Mouse (Mus musculus) left cerebral cortex, adult 18-20 months (tissue): ENCODE results near the gene Angptl4. TPM values are rescaled to one million over a fixed set of nuclear protein-coding genes. Genes with fewer than 3 reads are reported as not detected.
A peak's percentile ranks its signal among the peaks of the same experiment; 100 is the strongest.
"Not testable (repeated sequence)": the region's sequence is repeated elsewhere in the genome, so short reads cannot be mapped to it uniquely, and the experiment has no call there.

Experiments
- DNase-seq, 2 experiments: peaks; one replicate each; pipeline ENCODE4 v3.0.0; 2021 to 2022; ENCODE audit warnings: low spot score in 2 of 2, mixed read lengths in 1 of 2
- total RNA-seq, 2 experiments: library from RNA; stranded (reverse); gene quantifications; 2 replicates each; pipeline ENCODE4 v1.2.3; 2021

The Angptl4 gene
- total RNA-seq, 2 experiments from 2014 or later = 1.4 to 2.2 TPM

GRCm38 (mm10) chr17:33759767-33760254 lies 21.8 kb downstream of the Angptl4 start:
- DNase-seq = peak; percentile 85 to 91

GRCm38 (mm10) chr17:33757231-33757630 lies 24.4 kb downstream of the Angptl4 start:
- no peak for DNase-seq

GRCm38 (mm10) chr17:33756108-33756790 lies 25.4 kb downstream of the Angptl4 start:
- DNase-seq = no peak

DNA sequence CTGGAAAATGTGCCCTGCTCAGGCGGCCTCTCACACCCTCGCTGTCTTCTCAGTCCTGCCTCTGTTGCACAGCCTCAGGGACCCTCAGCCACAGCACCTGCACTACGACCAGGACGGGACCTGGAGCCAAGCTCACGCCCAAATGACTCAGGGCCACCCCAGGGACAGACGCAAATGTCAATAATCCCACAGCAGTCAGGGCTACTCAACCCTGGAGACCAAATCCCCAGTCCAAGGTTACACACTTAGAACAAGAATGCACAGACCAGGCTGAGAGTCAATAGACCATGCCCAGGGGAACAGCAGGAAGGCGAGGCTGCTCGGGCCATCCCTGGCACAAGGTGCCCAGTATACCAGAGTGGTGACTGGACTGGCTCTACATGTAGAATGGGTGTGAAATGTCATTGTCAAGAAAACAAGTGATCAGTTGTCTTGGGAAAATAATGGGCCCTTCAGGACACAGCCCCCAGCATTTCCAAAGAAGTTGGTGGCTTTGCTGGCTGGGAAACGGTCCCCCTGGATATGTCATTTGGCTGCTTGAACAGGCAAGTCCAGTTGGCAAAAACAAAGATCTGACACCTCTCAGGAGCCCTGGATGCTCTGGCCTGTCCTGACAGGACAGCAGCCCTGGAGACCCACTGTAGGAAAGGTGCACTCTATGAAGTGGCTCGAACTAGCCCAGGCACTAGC lies 26.1 kb downstream of the Angptl4 start:
- no peak for DNase-seq

GRCm38 (mm10) chr17:33754656-33755055 lies 27.0 kb downstream of the Angptl4 start:
- DNase-seq = no peak

DNA sequence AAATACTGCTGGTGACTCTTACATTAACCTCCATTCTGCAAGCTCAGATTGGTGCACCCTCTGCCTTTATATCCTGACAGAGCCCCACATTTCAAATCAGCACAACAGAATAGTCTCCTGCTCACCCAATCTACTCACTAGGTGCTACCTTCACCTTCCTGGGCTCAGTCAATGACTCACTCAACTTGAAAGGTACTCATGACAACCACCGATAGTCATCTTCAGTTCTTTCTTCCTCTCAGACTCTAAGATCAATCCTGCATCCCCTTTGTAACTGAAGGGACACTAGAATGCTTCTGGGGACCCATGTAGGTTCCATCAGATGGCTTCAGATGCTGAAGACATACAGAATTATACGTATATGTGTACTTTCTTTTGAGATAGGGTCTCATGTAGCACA lies 29.3 kb downstream of the Angptl4 start:
- DNase-seq = no peak

DNA sequence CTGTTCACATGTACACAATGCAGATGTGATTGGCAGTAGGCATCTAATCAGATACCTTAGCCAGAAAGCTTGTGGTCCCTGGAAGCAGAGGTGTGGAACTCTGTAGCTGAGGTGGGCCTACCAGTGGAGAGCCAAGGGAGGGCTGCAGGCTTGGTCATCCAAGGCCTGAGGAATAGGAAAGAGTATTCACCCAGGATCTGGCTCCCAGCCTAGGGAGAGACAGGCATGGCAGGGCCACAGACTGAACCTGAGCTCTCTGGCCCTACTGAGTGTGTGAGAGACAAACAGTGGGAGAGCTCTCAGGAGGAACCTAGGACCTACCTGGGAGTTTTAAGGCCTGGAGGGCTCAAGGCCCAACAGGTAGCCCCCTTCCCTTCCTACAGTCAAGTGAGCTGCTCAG lies 30.4 kb downstream of the Angptl4 start:
- DNase-seq = no peak

DNA sequence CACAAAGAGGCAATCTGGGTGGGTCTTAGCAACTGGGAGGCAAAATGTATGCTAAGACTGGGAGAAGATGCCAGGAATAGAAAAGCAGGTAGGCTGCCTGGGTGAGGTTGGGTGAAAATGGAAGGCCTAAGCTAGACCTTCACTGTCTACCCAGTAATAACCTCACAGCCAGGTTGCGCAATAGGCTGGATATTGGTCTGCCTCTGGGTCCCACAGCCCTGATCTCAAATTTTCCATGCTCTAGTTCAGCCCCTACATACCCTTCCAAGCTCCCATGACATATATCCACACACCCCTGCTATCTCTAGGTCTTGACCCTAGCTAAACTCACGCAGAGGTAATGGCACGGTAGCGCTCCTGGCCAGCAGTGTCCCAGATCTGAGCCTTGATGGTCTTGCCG lies 32.2 kb downstream of the Angptl4 start:
- DNase-seq = no peak

DNA sequence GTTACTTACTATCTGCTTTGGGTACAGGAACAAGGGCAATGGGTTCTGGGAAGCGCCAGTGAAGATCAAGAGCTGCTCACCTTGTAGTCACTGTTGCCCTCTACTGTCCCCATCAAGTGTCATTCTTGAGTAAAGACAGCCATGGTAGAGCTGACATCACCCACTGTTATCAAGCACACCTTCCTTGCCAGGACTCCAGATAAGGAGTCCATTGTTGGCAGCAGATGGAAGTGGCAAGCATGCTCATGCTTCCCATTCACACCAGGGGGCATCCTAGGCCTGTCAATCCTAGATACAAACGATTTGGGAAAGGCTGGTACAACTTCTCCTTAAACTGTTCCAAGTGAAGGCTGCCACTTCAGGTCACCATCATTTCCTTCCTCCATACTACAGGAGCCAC lies 35.6 kb downstream of the Angptl4 start:
- DNase-seq = no peak

- DNase-seq = no peak
Observed at GRCm38 (mm10) chr17:33744686-33745384, 36.8 kb downstream of the Angptl4 start.

- DNase-seq = no peak
Observed at GRCm38 (mm10) chr17:33742420-33742819, 39.2 kb downstream of the Angptl4 start.

DNA sequence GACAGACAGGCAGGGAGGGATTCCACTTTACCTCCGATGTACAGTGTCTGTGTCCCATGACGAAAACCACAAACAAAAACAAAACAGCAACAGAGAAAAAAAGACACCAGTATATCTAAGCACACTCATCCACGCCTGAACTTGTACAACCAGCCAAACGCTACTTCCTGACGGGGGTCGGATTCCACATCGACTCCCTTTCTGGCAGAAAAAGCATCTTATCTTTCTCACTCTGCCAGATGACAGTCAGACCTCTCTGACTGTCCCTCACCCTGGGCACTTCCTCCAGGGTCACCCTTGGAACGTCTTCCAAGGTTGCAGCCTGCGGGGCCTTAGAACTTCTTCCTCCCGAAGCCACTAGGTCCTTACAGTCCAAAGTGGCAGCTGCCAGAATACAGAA lies 48.1 kb downstream of the Angptl4 start:
- DNase-seq = not testable (repeated sequence)

DNA sequence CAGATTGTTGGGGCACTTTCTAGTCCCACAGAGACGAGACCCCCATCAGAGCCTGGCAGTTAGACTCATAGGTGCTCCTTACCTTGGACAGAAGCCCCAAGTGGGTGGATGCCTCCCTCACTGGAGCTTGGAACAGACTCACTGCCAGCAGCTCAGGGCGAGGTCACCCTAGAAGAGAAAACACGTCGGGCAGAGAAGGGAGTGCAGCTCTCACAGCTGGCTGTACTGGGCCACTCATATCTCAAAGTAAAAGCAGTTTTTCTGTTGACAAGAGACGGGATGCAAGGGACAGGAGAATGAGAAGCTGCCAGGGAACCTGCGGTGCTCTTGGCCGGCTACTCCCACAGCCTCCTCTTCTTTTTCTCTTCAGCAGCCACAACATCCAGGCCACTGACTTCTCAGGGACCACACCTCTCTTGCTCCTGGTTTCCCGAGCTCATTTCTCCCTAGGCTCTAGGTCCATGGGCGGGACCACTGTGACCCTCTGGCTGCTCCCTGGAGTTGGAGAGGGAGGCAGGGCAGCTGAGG lies 49.0 kb downstream of the Angptl4 start:
- not testable (repeated sequence) for DNase-seq

DNA sequence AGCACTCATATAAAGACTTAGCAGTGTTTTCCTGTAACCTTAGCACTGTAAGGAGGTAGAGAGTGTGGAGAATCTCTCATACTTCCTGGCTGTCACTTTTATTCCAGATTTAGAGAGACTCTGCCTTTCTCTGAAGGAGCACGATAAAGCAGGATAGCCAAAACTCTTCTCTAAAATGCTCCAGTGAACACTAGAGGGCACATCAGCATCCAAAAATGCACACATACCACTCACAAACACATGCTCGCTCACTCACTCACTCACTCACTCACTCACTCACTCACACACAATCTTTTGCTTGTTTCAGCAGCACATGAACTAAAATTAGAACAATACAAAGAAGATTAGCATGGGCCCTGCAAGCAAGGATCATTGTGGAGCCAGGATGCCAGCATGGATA lies 52.4 kb downstream of the Angptl4 start:
- no peak for DNase-seq

DNA sequence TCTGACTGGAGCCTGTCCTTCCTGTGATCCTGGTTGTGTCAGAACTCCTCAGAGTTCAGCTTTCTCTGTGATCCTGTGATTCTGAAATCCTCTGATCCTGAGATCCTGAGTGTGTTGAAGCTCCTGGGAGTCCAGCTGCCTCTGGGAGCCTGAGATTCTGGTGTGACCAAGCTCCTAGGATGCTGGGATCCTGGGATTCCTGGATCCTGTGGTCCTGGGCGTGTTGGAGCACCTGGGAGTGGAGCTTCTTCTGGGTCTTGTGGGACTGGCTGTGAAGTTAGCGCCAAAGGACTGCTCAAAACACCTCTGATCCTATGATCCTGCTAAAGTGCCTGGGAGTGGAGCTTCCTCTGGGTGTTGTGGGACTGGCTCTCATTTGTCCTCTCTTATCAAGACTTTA lies 53.2 kb downstream of the Angptl4 start:
- DNase-seq = no peak

Other genes starting within 250 kb of the Angptl4 start
- 1 to 10 TPM; 1.3 to 4.2 TPM for gene Myo1f, start 226.1 kb downstream of the Angptl4 start, total RNA-seq
- gene Zfp414, start 152.7 kb downstream of the Angptl4 start, total RNA-seq = 10 to 100 TPM; 44.0 to 46.7 TPM
- gene Pram1, start 143.8 kb downstream of the Angptl4 start, total RNA-seq = under 1 TPM in 1 of 2 experiments, not detected in 1; 0.60 TPM
- gene Hnrnpm, start 95.0 kb downstream of the Angptl4 start, total RNA-seq = 100 to 1,000 TPM; 129 to 143 TPM
- 10 to 100 TPM; 90.0 to 90.1 TPM for gene March2, start 63.2 kb downstream of the Angptl4 start, total RNA-seq
- 100 to 1,000 TPM; 359 to 382 TPM for gene Rab11b, start 21.3 kb downstream of the Angptl4 start, total RNA-seq
- 10 to 100 TPM; 27.5 to 32.7 TPM for gene Kank3, start 28.7 kb upstream of the Angptl4 start, total RNA-seq
- gene Rps28, start 42.7 kb upstream of the Angptl4 start, total RNA-seq = 100 to 1,000 TPM; 702 to 765 TPM
- gene Ndufa7, start 42.7 kb upstream of the Angptl4 start, total RNA-seq = 100 to 1,000 TPM; 194 to 196 TPM
- 10 to 100 TPM; 24.2 to 24.4 TPM for gene Cd320, start 61.3 kb upstream of the Angptl4 start, total RNA-seq
- gene Gm7029, start 92.0 kb upstream of the Angptl4 start, total RNA-seq = not detected
- gene Kifc1, start 108.8 kb upstream of the Angptl4 start, total RNA-seq = 1 to 10 TPM; 2.5 to 2.8 TPM
- gene Platr17, start 123.3 kb upstream of the Angptl4 start, total RNA-seq = under 1 TPM in 1 of 2 experiments, not detected in 1; 0.58 TPM
- gene Daxx, start 127.6 kb upstream of the Angptl4 start, total RNA-seq = 10 to 100 TPM; 27.4 to 34.7 TPM
- 10 to 100 TPM; 42.0 to 53.5 TPM for gene Tapbp, start 134.1 kb upstream of the Angptl4 start, total RNA-seq
- 10 to 100 TPM; 33.0 to 35.5 TPM for gene Zbtb22, start 134.1 kb upstream of the Angptl4 start, total RNA-seq
- gene Rgl2, start 147.7 kb upstream of the Angptl4 start, total RNA-seq = 10 to 100 TPM; 62.2 to 63.5 TPM
- 10 to 100 TPM; 92.3 to 94.0 TPM for gene Pfdn6, start 158.5 kb upstream of the Angptl4 start, total RNA-seq
- 10 to 100 TPM; 12.5 to 13.8 TPM for gene Wdr46, start 158.8 kb upstream of the Angptl4 start, total RNA-seq
- 1 to 10 TPM; 5.9 to 6.5 TPM for gene B3galt4, start 169.7 kb upstream of the Angptl4 start, total RNA-seq
- 10 to 100 TPM; 71.1 to 71.2 TPM for gene Vps52, start 174.0 kb upstream of the Angptl4 start, total RNA-seq
- 100 to 1,000 TPM; 332 to 337 TPM for gene Rps18, start 174.2 kb upstream of the Angptl4 start, total RNA-seq
- 10 to 100 TPM; 30.9 to 33.6 TPM for gene H2-K1, start 218.5 kb upstream of the Angptl4 start, total RNA-seq
- 10 to 100 TPM; 31.6 to 34.6 TPM for gene Ring1, start 242.8 kb upstream of the Angptl4 start, total RNA-seq
- 10 to 100 TPM; 39.3 to 43.2 TPM for gene H2-Ke6, start 246.2 kb upstream of the Angptl4 start, total RNA-seq
- gene Slc39a7, start 249.9 kb upstream of the Angptl4 start, total RNA-seq = 100 to 1,000 TPM in 1 of 2 experiments, 10 to 100 TPM in 1; 96.1 to 101 TPM
- 10 to 100 TPM; 80.6 to 84.1 TPM for gene Rxrb, start 250.0 kb upstream of the Angptl4 start, total RNA-seq